Mouse (Mus musculus): ENCODE results near the gene Sgpl1.

The Sgpl1 gene

GRCm38 (mm10) chr10:61086502-61086901 lies 61.0 kb downstream of the Sgpl1 start:
- no peak for DNase-seq (ENCODE audit: low read depth)

GRCm38 (mm10) chr10:61085364-61085763 lies 62.1 kb downstream of the Sgpl1 start:
- DNase-seq (ENCODE audit: low read depth), result no peak

- no peak for DNase-seq (ENCODE audit: low read depth)
Observed at GRCm38 (mm10) chr10:61080931-61081255, 66.6 kb downstream of the Sgpl1 start.

- DNase-seq (ENCODE audit: low read depth), result no peak
Observed at GRCm38 (mm10) chr10:61080227-61080930, 67.1 kb downstream of the Sgpl1 start.

GRCm38 (mm10) chr10:61075607-61076006 lies 71.9 kb downstream of the Sgpl1 start:
- no peak for DNase-seq (ENCODE audit: low read depth)

- DNase-seq (ENCODE audit: low read depth), result no peak
Observed at GRCm38 (mm10) chr10:61074643-61075042, 72.9 kb downstream of the Sgpl1 start.

- DNase-seq (ENCODE audit: low read depth), result no peak
Observed at GRCm38 (mm10) chr10:61072324-61072723, 75.2 kb downstream of the Sgpl1 start.

GRCm38 (mm10) chr10:61069248-61069647 lies 78.3 kb downstream of the Sgpl1 start:
- no peak for DNase-seq (ENCODE audit: low read depth)

GRCm38 (mm10) chr10:61068436-61069192 lies 78.9 kb downstream of the Sgpl1 start:
- DNase-seq (ENCODE audit: low read depth), result no peak

GRCm38 (mm10) chr10:61065287-61066005 lies 82.1 kb downstream of the Sgpl1 start:
- no peak for DNase-seq (ENCODE audit: low read depth)

GRCm38 (mm10) chr10:61064635-61065034 lies 82.9 kb downstream of the Sgpl1 start:
- no peak for DNase-seq (ENCODE audit: low read depth)

GRCm38 (mm10) chr10:61063271-61063864 lies 84.1 kb downstream of the Sgpl1 start:
- DNase-seq (ENCODE audit: low read depth), result no peak

GRCm38 (mm10) chr10:61059543-61060110 lies 87.9 kb downstream of the Sgpl1 start:
- no peak for DNase-seq (ENCODE audit: low read depth)

- no peak for DNase-seq (ENCODE audit: low read depth)
Observed at GRCm38 (mm10) chr10:61059101-61059500, 88.4 kb downstream of the Sgpl1 start.

- DNase-seq (ENCODE audit: low read depth), result no peak
Observed at GRCm38 (mm10) chr10:61056661-61057060, 90.8 kb downstream of the Sgpl1 start.

GRCm38 (mm10) chr10:61051993-61052613 lies 95.4 kb downstream of the Sgpl1 start:
- peak; percentile 31 for DNase-seq (ENCODE audit: low read depth)
